Mouse (Mus musculus): Measurements from ENCODE around the gene Cc2d1a.
A peak's percentile ranks its signal among the peaks of the same experiment; 100 is the strongest.

The Cc2d1a gene

DNA sequence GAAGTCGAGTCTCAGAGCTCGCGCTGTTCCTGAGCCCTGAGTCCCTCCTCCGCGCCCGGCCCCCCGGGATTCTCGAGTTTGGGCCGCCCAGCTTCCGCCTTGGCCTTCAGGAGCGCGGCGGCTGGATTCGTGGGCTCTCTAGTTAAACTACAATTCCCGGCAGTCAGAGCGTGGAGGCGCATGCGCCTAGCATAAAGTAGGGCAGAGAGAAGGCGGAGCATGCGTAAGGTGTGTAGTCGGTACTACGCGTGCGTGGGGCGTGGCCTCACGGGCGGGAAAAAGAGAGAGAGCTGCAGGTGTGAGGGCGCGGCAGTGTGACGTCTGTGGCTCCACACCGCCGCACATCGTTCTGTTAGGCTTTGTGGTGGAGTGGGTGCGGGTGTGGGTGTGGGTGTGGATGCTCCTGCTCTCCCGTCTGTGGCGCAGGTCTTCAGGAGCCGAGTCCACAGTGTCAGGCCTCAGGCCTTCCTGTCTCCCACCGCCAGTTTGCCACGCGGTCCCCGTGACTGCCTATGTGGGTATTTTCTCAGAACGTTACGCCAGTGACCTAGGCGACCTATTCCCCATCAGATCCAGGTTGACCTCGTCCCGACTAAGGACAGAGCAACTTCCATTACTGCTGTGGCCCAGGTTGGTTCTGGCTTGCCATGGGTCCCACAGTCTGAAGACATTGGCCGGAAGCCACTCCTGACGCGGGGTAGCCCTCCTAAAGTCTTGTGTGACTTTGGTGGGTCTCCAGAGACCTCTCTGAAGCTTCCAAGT is at the start of gene Cc2d1a, which contains the start of gene 4930432K21Rik:
Gene Cc2d1a (minus strand): TSS at position 168 of the 762 bp plus-strand sequence.
Gene 4930432K21Rik (plus strand): TSS at position 257 of the 762 bp plus-strand sequence.
- DNase-seq (ENCODE audit: low read depth, low spot score), result peak; percentile 95

GRCm38 (mm10) chr8:84197141-84197921 is 49.6 kb upstream of the Cc2d1a start:
- DNase-seq (ENCODE audit: low read depth, low spot score), result peak; percentile 98

GRCm38 (mm10) chr8:84194224-84194743 is 46.5 kb upstream of the Cc2d1a start:
- no peak for DNase-seq (ENCODE audit: low read depth, low spot score)

DNA sequence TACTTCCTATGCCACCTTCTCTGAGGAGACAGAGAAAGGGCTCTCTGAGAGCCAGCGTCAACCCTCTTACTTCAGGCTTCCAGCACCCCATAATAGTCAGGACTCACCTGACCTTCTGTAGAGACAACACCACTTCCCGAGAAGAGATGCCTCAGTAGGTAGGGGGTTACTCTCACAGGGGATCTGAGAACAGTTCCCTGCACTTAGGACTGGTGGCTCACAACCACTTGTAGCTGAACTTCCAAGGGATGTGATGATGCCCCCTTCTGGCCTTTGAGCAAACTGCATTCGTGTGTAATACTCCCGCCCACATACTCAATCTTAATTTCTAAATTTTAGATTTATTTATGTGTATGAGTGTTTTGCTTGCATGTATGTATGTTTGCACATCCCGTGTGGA is 45.8 kb upstream of the Cc2d1a start:
- DNase-seq (ENCODE audit: low read depth, low spot score), result no peak

GRCm38 (mm10) chr8:84193161-84193560 is 45.4 kb upstream of the Cc2d1a start:
- no peak for DNase-seq (ENCODE audit: low read depth, low spot score)

- no peak for DNase-seq (ENCODE audit: low read depth, low spot score)
These were observed 44.8 kb upstream of the Cc2d1a start for GRCm38 (mm10) chr8:84192555-84192954.

DNA sequence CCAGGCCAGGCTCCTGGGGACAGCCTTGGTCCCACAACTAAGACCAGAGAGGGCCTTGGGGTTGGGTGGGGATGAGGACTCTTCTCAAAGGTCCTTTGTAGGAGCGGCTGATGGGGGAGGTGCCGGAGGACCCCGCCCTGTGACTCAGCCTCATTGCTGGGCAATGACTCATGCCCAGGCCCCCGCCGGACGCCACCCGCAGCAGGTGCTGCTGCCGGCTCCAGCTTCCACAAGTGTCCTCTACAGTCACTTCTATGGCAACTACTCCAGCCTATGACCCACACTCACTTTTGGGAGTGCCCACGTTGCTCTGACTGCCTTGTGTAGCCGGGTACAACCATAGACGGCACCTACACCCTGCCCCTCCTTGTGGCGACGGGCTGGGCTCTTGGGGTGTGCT is 44.3 kb upstream of the Cc2d1a start:
- no peak for DNase-seq (ENCODE audit: low read depth, low spot score)

- DNase-seq (ENCODE audit: low read depth, low spot score), result no peak
These were observed 42.6 kb upstream of the Cc2d1a start for GRCm38 (mm10) chr8:84190191-84190867.

DNA sequence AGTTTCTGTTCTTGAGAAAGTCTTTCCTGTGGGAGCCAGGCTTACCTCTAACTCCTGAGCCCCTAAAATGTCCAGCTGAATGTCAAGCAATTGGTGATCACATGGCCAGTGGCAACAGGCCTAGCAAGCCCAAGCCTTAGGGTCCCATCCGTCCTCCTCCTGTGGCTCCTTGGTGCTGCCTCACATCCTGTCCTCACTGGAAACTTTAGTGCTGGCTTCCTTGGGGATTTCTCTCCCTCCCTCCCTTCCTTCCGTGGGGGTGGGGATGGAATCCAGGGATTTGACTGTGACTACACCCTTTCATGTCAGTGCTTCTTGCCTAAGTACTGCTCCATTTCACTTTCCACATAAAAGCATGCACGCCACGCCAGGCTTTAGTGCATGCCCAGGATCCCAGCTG is 41.9 kb upstream of the Cc2d1a start:
- no peak for DNase-seq (ENCODE audit: low read depth, low spot score)

DNA sequence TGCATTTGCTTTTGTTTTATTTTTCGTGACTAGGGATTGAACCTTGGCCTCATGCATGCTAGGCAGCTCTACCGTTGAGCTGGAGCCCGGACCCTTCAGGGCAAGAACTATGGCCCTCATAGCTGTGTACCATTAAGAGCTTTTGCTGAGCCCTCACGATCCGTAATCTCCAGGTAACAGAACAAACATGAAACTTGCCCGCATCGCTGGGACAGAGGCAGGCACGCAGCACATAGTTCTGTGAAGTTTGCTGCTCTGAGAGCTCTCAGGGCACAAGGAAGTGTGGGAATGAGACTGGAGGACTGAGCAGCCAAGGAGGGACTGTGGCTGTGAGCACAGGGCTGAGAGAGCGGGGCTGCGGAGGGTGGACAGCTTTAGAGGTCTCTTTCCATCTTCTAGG is 40.9 kb upstream of the Cc2d1a start:
- no peak for DNase-seq (ENCODE audit: low read depth, low spot score)

DNA sequence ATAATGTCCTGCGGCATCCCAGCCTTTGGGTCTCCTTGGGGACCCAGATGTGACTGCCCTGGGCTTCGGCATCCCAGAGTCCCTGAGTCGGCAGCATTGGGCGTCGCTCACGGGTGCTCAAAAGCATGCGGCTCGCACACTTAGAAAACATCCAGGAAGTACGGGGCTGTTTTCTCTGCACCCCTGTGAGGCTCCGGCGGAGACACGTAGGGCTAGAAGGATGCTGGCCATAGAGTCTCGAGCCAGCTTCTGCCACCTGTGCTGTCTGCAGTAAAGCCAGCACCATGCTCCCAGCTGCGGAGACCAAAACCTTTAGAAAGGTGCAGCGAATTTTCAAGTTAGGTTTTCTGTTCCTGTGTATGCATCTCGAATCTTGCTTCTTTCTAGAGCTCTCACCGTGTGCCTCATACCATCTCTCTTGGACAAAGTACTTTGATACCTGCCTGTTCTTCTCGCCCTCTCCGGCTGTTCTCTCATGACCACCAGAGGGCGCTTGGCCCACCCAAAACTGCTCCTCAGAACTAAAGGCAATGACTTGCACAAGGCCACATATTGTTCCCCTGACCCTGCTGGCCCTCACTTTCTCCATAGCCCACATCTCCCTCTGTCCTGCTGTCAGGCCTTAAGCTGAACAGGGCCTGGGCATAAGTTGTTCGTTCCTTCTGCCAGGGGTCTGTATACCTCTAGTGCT is 39.5 kb upstream of the Cc2d1a start:
- DNase-seq (ENCODE audit: low read depth, low spot score), result peak; percentile 83

GRCm38 (mm10) chr8:84186547-84186946 is 38.8 kb upstream of the Cc2d1a start:
- peak; percentile 89 for DNase-seq (ENCODE audit: low read depth, low spot score)

DNA sequence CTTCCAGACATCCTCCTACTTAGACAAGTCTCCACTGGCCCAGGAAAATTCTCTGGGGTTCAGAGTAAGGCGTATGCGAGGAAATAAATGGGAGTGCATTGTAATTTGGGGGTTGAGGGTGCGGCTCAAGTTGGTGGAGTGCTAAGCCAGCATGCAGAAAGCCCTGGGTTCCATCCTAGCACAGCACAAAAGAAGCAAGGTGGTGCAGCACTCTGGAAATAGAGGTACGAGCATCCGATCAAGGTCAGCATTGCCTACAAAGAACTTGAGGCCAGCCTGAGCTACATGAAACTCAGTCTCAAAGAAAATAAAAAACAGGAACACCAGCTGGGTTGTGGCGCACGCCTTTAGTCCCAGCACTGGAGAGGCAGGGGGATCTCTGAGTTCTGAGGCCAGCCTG is 37.4 kb upstream of the Cc2d1a start, which contains the start of gene Nanos3:
Gene Nanos3 (minus strand): TSS at position 101 of the 400 bp plus-strand sequence.
- DNase-seq (ENCODE audit: low read depth, low spot score), result no peak

DNA sequence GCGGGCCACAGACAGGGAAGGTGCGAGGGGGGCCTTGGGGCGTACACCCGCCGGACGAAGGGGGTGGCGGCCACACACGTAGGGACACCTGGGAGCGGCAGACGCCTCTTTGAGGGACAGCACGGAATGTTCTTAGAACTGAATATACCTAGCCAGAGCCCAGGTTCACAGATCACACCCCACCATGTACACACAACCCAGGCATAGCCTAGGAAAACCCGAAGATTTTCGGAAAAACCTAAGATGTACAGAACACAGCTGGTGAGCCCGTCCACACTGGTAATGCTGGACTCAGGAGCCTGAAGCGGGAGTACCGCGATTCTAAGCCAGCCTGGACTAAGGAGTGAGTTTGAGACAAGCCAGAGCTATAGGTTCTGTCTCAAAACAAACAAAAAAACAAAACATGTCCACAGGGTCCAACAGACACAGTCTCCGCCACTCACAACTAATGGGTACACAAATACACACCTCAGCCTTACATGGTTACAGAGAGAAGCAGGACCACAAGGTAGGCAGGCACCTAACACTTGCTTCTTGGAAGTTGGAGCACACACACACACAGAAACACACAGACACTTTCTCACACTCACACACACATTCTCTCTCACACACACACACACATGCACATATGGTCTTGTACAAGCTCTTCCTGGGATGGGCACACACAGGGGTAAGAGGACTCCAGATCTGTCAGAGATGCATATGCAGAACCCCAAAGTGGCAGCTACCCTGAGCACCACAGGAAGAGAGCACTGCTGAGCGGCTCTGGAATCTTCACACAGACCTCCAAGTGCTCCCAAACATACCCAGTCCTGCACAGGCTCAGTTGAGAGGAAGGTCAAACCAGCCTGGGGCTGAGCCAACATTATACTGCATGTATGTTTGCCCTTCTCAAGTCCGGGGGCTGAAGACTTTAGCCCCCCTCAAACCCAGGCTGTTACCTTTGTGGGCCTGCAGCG is 36.6 kb upstream of the Cc2d1a start:
- no peak for DNase-seq (ENCODE audit: low read depth, low spot score)

DNA sequence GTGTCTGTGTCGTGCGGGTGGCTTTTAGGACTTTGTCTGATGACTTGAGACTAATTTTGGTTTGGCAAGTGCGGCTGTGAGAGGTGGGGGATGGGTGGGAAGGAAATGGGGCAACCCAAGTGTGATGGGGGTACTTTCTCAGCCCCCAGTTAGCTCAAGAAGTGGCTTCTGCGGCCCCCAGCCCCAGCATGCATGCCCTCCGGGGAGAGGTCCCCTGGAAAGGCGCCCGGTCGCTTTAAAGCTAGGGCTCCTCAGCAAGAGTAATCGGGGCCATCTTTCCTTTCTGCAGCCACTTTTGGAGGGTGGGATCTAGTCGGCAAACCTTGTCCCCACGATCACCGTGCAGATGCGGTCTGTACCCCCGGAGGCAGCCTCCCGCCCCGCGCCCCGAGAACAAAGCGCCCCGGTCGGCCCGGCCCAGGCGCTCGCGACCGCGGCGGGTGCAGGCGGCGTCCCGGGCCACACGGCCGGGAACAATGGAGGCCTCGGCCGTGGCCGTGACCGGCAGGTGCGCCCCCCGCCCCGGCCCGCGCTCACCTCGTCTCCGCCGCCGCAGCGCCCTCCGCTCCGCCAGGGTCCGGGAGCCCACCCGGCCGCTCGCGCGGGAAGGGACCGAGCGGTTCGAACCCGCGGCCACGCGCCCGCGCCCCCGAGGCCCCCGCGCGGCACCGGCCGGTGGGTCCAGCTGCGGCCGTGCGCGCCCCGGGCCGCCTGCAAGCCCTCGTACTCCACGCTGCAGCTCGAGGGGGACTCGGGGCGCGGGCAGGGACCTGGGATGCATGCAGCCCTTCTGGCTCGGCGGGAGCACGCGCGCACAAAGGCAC is 35.7 kb upstream of the Cc2d1a start:
- DNase-seq (ENCODE audit: low read depth, low spot score), result no peak

DNA sequence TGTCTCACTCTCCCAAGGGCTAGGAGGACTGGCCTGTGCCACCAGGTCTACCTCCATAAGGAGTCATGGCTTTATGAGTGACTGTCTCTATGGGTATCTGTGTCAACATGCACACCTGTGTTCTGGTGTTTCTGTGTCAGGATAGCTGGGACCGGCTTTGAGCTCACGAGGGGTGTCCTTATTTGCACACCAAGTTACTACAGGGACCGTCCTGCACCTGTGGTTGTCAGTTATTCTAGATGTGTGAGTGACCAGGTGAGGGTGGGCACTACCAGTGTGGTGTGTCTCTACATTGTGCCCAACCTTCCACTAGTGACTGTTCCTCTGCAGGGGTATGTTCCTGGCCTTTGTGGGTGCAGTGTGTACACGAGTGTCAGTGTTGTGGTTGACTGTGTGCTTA is 35.1 kb upstream of the Cc2d1a start:
- no peak for DNase-seq (ENCODE audit: low read depth, low spot score)

DNA sequence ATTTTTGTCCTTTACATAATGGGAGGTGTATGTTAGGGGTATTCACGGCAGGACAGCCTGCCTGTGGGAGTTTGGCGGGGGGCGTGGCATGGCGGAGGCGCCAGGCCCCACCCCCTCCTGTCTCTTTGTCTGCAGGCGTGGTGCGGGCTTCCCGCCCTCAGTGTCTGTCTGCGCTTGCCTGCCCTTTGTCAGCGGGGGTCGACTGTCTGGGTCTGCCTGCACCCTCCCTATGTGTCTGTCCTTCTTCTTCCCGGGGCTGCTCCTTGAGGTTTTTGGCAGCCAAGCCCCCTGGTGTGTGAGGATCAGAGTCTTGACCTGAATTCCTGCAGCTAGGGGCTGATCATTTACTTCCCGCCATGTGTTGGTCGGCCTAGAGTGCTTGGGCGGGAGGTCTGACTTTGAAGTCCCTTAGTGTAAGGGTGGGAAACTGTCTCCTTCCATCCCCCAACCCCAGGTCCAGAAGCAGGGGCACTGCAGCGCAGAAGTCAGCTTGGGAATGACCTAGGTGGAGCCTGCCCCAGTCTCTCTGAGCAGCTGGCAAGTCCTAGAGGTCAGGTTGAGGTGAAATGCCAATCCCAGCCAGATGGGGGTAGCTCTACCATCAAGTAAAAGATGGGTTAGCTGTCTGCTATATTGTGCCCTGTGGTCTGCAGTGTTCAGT is 32.9 kb upstream of the Cc2d1a start:
- DNase-seq (ENCODE audit: low read depth, low spot score), result peak; percentile 87

GRCm38 (mm10) chr8:84179946-84180345 is 32.2 kb upstream of the Cc2d1a start:
- no peak for DNase-seq (ENCODE audit: low read depth, low spot score)

- no peak for DNase-seq (ENCODE audit: low read depth, low spot score)
These were observed 30.9 kb upstream of the Cc2d1a start for GRCm38 (mm10) chr8:84178592-84178991.

All from mesoderm, embryonic 11.5 days (tissue).